Mouse (Mus musculus): ENCODE results near the gene Gm813.

Gm813 gene

DNA sequence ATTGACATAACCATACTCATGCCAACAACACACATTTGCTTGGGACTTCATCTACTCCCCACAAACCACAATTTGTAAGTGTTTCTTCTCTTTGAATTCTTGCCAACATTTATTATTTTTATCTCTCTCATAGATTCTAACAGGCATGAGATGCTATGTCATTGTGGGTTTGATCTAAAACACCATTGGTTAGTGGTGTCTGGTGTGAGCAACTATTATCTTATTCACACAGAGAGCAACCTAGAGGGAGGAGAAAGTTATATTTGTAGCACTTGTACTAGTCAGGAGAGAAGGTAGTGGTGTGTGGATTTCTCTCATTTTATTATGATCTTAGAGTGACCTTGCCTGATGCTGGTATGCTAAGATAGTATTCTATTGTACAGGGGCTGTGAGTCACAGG is 12.1 kb downstream of the Gm813 start:
- DNase-seq (ENCODE audit: low read depth, low spot score) = no peak

DNA sequence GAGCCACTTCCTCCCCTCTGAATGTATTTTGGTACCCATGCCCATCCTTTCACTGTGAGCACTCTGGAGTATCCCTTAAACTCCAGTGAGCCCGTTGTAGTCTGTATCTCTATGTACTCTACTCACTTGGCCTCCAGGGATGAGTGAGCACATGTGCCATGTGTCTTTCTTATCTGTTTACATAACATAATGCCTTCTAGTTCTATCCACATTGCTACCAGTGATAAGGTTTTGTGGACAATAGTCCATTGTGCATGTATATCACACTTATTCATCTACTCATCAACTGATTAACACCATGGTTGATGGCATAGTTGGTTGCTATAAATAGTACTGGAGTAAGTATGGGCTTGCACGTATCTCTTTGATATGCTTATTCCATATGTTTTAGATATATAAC is 12.9 kb downstream of the Gm813 start:
- DNase-seq (ENCODE audit: low read depth, low spot score) = no peak

DNA sequence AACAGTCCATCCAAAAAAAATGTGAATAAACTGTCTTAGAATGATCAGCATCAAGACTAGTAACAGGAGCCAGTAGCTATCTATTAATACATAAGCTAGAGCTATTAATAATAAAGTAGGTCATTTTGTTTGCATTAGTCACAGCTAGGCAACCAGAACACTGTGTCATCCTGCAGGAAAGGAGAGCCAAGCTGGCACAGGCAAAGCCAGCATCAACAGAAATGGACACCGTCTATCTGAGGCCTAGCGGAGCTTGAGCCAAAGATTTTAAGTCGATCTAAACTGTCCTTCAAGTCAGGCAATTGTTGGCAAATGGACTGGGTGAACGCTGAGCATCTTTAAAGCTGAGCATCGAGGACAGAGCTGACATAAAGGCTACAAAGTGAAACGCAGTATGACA is 15.9 kb downstream of the Gm813 start:
- no peak for DNase-seq (ENCODE audit: low read depth, low spot score)

DNA sequence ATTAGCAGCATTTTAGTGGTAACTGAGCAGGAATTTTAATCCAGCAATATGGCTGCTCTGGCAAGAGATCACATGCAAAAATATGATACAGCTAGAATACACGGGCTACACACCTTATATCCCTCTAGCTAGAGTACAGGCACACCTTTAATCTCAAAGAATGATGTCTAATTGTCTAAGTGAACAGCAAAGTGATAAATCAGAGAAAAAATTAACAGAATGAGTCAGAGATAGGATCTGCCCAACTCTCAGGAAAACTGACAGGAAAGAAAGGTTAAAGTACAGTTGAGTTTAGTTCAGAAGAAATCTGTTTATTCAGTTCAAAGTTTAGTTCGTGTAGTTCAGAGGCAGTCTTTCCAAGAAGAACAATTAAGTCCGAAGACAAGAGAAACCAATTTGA is 25.5 kb downstream of the Gm813 start:
- no peak for DNase-seq (ENCODE audit: low read depth, low spot score)

DNA sequence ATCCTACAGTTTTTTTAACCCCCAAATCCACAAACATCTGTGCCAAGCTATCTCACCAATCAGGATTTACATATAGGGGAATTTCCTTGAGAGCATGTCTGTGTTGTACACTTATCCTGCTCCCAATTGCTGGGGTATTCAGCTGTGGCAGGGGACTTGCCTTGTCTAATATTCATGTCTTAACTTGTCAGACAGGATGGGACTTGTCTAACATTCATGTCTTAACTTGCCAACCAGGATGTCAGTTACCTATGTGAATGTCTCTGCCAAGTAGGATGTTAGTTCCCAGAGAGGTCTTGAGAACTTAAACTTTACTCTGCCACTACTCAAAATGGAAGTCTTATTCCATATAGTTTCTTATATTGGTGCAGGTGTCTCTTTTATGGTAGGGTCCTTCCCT is 27.3 kb downstream of the Gm813 start:
- DNase-seq (ENCODE audit: low read depth, low spot score) = no peak

DNA sequence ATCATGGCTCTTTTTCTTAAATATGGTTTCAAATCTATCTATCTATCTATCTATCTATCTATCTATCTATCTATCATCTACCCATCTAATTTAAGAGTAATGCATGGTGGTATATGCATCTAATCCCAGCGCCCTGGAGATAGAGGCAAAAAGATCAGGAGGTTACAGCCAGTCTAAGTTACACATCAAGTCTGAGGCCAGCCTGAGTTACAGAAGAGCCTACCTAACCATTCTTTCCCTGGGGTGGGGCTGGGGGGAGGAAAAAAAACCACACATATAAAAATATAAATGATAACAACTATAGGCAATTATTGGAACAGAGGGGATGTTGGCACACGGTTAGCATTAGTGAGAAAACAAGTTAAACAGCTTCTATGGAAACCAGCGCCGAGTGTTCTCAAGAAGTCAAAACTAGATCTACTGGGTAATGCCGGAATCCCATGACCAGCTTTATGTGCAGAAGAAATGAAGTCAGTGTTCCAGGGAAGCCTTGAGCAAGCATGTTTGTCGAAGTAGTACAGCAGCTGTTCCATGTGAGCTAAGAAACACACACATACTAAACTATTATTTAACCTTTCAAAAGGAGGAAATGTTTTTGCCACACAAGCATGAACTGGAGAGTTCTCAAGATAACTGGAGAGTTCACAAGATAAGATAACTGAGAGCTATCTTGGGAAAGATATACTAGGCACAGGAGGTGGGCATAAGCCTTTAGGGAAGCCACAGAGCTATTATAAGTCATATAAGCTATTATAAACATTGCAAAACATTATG is 42.6 kb downstream of the Gm813 start:
- DNase-seq (ENCODE audit: low read depth, low spot score) = no peak

DNA sequence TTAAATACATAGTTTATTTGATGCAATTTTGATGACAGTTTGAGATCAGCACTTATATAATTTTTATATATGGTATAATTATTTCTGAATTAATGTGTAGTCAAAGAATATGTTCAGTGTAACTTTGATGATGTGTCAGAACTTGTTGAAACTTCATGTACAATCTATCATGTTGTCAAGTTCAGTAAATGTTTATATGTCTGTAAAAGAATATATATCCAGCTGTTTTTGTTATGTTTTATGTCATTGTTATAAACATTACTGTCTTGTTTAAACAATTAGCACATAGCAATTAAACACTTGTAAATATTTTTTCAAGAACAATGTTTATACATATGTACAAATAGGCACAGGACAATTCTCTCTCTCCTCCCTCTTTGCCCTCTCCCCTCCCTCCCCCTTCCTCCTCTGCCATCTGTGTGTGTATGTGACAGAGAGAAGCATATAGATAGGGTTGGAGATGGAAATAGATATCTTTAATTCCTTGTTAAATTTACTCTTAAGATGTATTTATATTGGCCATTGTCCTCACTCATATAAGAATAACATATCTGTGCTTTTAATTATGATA is 46.0 kb downstream of the Gm813 start:
- no peak for DNase-seq (ENCODE audit: low read depth, low spot score)

Measured in CD4-positive, CD25-positive, alpha-beta regulatory T cell, adult 2 months (primary cell).